Mouse (Mus musculus): ENCODE data around the gene Zbtb5. TPM values are rescaled to one million over a fixed set of nuclear protein-coding genes. Genes with fewer than 3 reads are reported as not detected.

Zbtb5 gene
- polyA plus RNA-seq, 1 experiment, result 26.7 TPM

GRCm38 (mm10) chr4:45034693-45035628 lies 22.7 kb upstream of the Zbtb5 start:
- H3K27ac ChIP-seq (ENCODE audit: control insufficient read depth, insufficient read depth, low read length), result no peak overlapping the region
- DNase-seq, result no peak
- 81% methylated on average over 16 of the region's 16 CpGs for WGBS

GRCm38 (mm10) chr4:45032586-45032985 lies 20.4 kb upstream of the Zbtb5 start:
- WGBS, result 35% methylated on average over 9 of the region's 9 CpGs

More at GRCm38 (mm10) chr4:45034693-45035628, 22.7 kb upstream of the Zbtb5 start:
- H3K36me3 ChIP-seq (ENCODE audit: control insufficient read depth, insufficient read depth, low read length), result no peaks in the 10 kb centered on the region
- no peak overlapping the region for H3K4me3 ChIP-seq (ENCODE audit: control insufficient read depth, insufficient read depth, low read length)
- no peak for TF ChIP-seq CTCF (IDR thresholded peaks at IDR 0.05; ENCODE audit: borderline replicate concordance, control insufficient read depth, extremely low read depth, insufficient read depth, low read length, poor library complexity)
- TF ChIP-seq POLR2A (IDR thresholded peaks at IDR 0.05; ENCODE audit: control insufficient read depth, extremely low read depth, insufficient read depth, low read length, poor library complexity), result no peak
- no peaks in the 10 kb centered on the region for H3K4me1 ChIP-seq (replicated peaks; ENCODE audit: control insufficient read depth, insufficient read depth, low read length)
- H3K27me3 ChIP-seq (ENCODE audit: control insufficient read depth, insufficient read depth, low read length), result no peaks in the 10 kb centered on the region

GRCm38 (mm10) chr4:45026459-45026858 lies 14.2 kb upstream of the Zbtb5 start:
- Histone ChIP-seq H3K36me3 (ENCODE audit: control insufficient read depth, insufficient read depth, low read length) (0 out of 2 replicates have a peak, but pooled peaks cover 8% of the 10 kb centered on the region), H3K4me1 (replicated peaks; ENCODE audit: control insufficient read depth, insufficient read depth, low read length) (no peaks in the 10 kb centered on the region), H3K4me3 (ENCODE audit: control insufficient read depth, insufficient read depth, low read length) (no peak overlapping the region), H3K27ac (ENCODE audit: control insufficient read depth, insufficient read depth, low read length) (no peak overlapping the region), H3K27me3 (ENCODE audit: control insufficient read depth, insufficient read depth, low read length) (no peaks in the 10 kb centered on the region)
- 96% methylated on average over 4 of the region's 4 CpGs for WGBS
- DNase-seq, result no peak
- no peak for TF ChIP-seq CTCF (IDR thresholded peaks at IDR 0.05; ENCODE audit: borderline replicate concordance, control insufficient read depth, extremely low read depth, insufficient read depth, low read length, poor library complexity)

More at GRCm38 (mm10) chr4:45032586-45032985, 20.4 kb upstream of the Zbtb5 start:
- Histone ChIP-seq H3K4me1 (replicated peaks; ENCODE audit: control insufficient read depth, insufficient read depth, low read length) (no peaks in the 10 kb centered on the region), H3K27me3 (ENCODE audit: control insufficient read depth, insufficient read depth, low read length) (no peaks in the 10 kb centered on the region), H3K4me3 (ENCODE audit: control insufficient read depth, insufficient read depth, low read length) (no peak overlapping the region), H3K27ac (ENCODE audit: control insufficient read depth, insufficient read depth, low read length) (no peak overlapping the region), H3K36me3 (ENCODE audit: control insufficient read depth, insufficient read depth, low read length) (0 out of 2 replicates have a peak, but pooled peaks cover 3% of the 10 kb centered on the region)
- DNase-seq, result no peak
- no peak for TF ChIP-seq CTCF (IDR thresholded peaks at IDR 0.05; ENCODE audit: borderline replicate concordance, control insufficient read depth, extremely low read depth, insufficient read depth, low read length, poor library complexity)

- Histone ChIP-seq H3K36me3 (ENCODE audit: control insufficient read depth, insufficient read depth, low read length) (0 out of 2 replicates have a peak, but pooled peaks cover 1% of the 10 kb centered on the region), H3K4me3 (ENCODE audit: control insufficient read depth, insufficient read depth, low read length) (peak overlapping the region; percentile 63), H3K27me3 (ENCODE audit: control insufficient read depth, insufficient read depth, low read length) (no peaks in the 10 kb centered on the region), H3K27ac (ENCODE audit: control insufficient read depth, insufficient read depth, low read length) (no peak overlapping the region), H3K4me1 (replicated peaks; ENCODE audit: control insufficient read depth, insufficient read depth, low read length) (peaks cover 11% of the 10 kb centered on the region)
- WGBS, result 2% methylated on average over 14 of the region's 14 CpGs
- DNase-seq, result peak; percentile 4
- no peak for TF ChIP-seq POLR2A (IDR thresholded peaks at IDR 0.05; ENCODE audit: control insufficient read depth, extremely low read depth, insufficient read depth, low read length, poor library complexity)
- TF ChIP-seq CTCF (IDR thresholded peaks at IDR 0.05; ENCODE audit: borderline replicate concordance, control insufficient read depth, extremely low read depth, insufficient read depth, low read length, poor library complexity), result no peak
Observed at GRCm38 (mm10) chr4:45019009-45019408, 6.8 kb upstream of the Zbtb5 start.

- Histone ChIP-seq H3K27ac (ENCODE audit: control insufficient read depth, insufficient read depth, low read length) (no peak within 1 kb of the TSS), H3K27me3 (ENCODE audit: control insufficient read depth, insufficient read depth, low read length) (no peaks in the 10 kb centered on the region), H3K36me3 (ENCODE audit: control insufficient read depth, insufficient read depth, low read length) (no peaks in the 10 kb centered on the region), H3K4me3 (ENCODE audit: control insufficient read depth, insufficient read depth, low read length) (peak within 1 kb of the TSS; percentile 63), H3K4me1 (replicated peaks; ENCODE audit: control insufficient read depth, insufficient read depth, low read length) (peaks cover 12% of the 10 kb centered on the region)
- DNase-seq, result peak; percentile 96
- TF ChIP-seq CTCF (IDR thresholded peaks at IDR 0.05; ENCODE audit: borderline replicate concordance, control insufficient read depth, extremely low read depth, insufficient read depth, low read length, poor library complexity) (no peak), POLR2A (IDR thresholded peaks at IDR 0.05; ENCODE audit: control insufficient read depth, extremely low read depth, insufficient read depth, low read length, poor library complexity) (no peak)
- WGBS, result under 1% methylated on average over 29 of the region's 29 CpGs
Observed at GRCm38 (mm10) chr4:45018452-45018980, 6.3 kb upstream of the Zbtb5 start, which contains the start of gene Polr1e. Polr1e (plus strand) TSS chr4:45018583.

- H3K27ac ChIP-seq (ENCODE audit: control insufficient read depth, insufficient read depth, low read length), result no peak overlapping the region
- H3K27me3 ChIP-seq (ENCODE audit: control insufficient read depth, insufficient read depth, low read length), result no peaks in the 10 kb centered on the region
- DNase-seq, result peak; percentile 64
- peaks cover 16% of the 10 kb centered on the region for H3K4me1 ChIP-seq (replicated peaks; ENCODE audit: control insufficient read depth, insufficient read depth, low read length)
- no peak overlapping the region for H3K4me3 ChIP-seq (ENCODE audit: control insufficient read depth, insufficient read depth, low read length)
- 18% methylated on average over 3 of the region's 3 CpGs for WGBS
- H3K36me3 ChIP-seq (ENCODE audit: control insufficient read depth, insufficient read depth, low read length), result no peaks in the 10 kb centered on the region
- TF ChIP-seq CTCF (IDR thresholded peaks at IDR 0.05; ENCODE audit: borderline replicate concordance, control insufficient read depth, extremely low read depth, insufficient read depth, low read length, poor library complexity) (no peak), POLR2A (IDR thresholded peaks at IDR 0.05; ENCODE audit: control insufficient read depth, extremely low read depth, insufficient read depth, low read length, poor library complexity) (no peak)
Observed at GRCm38 (mm10) chr4:45015615-45016014, 3.4 kb upstream of the Zbtb5 start.

All from thymus, adult 2 months (tissue).